Mouse (Mus musculus) layer of hippocampus, adult 9-11 months (tissue): ENCODE measurements around the gene Tpgs1.

Experiments
- DNase-seq: peaks from one replicate; pipeline ENCODE4 v3.0.0; 2022

Tpgs1 gene

DNA sequence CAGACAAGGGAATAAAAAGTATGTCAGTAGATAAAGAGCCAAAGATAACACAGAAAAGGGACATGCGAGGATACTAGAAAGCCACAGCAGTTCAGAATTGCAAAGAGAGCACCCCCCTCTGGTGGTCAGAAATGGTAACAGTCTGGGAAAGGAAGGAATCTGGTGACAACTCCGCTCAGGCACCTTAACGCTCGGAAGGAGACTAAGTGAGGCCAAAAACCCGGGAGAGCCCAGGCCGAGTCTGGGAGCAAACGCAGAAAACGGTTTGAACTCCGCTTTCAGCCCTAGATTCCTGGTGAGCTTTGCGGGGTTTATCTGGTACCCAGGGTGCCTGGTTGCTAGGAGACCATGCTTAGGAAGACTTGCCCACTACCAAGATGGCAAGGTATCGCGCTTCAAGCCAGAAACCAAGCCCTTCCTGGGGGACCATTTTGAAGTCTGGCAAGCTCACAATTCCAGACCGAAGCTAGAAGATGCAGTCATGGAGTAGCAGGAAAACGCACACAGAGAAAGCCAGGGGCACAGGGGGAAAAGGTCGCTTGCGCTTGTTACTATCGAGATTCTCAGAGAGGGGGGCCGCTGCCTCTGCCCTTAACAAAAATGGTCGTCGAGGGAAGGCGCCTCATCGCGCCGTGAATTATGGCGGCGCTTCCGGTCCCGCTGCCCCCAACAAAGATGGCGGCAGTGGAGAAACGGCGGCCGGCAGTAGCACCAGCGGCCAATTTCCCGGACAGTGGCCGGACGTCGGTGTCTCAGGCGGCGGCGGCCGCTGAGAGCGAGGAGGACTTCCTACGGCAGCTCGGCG, at the start of gene Tpgs1:
Tpgs1 (plus strand) TSS at position 599 of the 805 bp plus-strand sequence.
- peak; percentile 95 for DNase-seq

DNA sequence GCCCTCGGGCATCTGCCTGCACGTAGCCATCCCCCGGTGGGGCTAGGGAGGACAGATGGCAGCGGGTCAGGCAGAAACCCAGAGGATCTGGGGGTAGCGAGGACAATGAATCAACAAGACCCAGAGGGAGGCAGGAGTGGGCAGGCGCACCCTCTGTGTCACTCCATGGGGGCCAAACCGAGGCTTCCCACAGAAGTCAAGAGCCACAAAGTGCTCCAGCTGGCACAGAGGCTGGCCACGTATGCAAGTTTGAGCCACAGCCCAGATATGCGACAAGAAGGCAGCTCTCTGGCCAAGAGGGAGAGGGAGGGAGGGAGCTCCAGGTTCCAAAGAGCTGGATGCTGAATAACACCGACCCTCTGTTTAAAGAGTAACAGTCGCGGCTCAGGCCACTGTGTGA, 45.2 kb upstream of the Tpgs1 start:
- DNase-seq: no peak

DNA sequence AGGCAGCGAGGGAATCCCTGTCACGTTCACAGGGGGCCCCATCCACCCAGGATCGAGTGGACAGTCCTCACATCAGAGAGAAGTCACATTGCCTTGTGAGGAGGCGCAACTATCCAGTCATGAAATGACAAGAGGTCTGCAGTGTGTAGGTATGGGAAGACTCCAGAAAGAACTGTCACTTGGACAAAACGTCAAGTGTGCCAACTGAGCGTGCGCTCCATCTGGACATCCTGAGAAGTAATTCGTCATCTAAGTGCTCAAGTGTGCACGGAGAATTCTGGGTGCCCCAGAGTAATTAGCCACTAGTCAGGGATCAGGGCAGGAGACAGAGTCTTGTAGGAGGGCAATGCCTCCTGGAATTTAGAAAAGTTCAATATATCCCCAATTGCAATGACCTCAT, 43.8 kb upstream of the Tpgs1 start:
- no peak for DNase-seq

DNA sequence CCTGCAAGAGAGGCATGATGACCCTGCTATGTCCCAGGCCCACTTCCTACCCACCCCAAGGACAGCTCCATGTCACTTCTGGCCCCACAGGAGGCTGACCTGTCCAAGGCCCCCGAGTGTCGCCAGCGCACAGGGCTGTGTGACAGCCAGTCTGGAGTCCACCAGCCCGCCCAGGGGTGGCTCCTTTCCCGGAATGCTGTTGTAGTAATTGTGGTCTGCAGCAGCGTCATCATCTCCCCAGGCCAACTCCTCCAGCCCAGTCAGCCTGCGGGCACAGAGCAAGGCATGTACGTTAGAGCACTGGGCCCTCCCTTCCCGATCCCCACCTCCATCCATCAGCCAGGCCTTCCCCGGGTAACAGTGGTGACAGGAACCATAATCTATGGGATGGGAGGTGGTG, 43.0 kb upstream of the Tpgs1 start:
- no peak for DNase-seq

DNA sequence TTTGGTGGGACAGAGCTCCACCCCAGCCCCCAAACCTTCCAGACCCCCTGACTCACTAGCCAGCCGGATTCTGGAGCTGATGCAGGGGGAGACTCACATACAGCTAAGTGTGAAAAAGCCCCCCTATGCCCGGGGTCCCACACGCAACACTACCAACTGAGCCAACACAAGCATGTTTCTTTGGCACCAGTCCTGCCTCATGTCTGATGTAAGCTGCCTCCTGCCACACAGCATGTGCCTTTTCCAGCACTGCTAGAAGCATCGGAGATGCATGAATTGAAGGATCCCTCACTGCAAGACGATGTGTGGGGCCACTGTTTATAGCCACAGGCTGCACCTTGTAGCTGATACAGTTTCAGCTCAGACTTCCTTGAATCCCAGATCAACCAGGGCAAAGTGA, 40.8 kb upstream of the Tpgs1 start:
- DNase-seq: no peak

DNA sequence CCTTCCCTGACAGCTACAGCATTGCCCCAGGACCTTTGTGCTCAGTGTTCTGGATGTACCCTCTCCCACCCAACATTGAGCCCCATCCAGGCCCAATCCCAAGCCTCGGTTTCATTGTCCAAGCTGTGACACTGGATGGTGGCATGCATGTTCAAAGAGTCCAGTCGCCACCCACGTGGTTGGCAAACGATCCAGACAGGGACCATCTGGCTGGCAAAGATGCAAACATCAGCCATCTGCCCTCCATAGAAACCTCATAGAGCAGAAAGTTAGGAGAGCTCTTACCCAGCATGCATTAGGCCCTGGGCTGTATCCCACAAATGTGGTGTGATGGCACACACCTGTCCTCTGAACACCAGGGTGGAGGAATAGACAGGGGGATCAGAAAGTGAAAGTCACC, 37.7 kb upstream of the Tpgs1 start:
- DNase-seq: peak; percentile 78

DNA sequence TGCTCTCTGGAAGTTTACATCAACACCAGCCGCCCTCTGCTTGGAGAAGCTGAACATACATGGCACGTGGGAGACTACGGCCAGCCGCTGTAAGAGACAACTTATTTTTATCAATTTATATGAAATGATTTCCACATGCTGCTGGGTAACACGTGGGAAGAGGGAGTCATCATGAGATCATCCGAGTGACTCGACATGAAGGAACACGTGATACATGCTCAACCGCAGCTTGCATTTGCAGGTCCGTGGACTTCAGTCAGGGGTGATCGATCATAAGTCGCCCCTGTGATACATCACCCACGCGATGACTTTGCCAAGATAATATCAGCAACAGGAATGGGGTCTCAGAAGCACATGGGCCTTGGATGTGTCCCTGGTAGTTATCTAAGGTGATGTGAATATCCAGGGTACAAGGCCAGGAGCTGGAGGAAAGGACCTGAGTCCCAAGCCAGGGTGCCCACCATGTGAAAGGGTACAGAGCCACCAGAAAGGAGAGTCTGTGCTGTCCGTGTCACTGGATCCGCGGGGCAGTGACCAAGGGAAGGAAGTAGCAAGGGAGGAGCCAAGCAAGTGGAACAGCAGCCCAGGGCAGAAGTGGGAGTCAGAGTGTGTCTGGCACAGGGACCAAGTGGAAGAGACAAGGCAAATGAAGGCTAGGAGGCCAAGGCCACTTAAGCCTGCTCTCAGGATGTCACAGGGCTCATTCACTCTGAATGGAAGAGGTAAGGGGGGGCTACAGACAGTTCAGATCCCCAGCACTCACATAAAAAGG, 36.0 kb upstream of the Tpgs1 start:
- DNase-seq: peak; percentile 52

DNA sequence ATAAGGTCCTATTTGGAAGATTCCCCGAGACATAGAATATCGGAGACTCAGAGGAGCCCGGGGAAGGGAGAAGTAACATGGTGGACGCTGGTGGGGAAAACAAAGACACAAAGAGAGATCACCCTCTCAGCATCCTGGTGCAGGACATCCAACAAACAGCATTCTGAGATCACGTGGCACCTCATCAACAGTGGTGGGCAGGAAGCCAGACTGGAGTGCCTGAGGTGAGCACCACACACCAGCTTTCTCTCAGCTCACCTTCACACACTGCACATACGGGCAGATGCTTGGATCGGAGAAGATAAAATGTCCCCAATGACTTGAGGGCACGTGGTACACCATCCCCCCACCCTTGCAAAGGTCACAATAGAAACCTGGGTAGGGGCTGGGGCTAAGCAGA, 32.9 kb upstream of the Tpgs1 start:
- DNase-seq: no peak

DNA sequence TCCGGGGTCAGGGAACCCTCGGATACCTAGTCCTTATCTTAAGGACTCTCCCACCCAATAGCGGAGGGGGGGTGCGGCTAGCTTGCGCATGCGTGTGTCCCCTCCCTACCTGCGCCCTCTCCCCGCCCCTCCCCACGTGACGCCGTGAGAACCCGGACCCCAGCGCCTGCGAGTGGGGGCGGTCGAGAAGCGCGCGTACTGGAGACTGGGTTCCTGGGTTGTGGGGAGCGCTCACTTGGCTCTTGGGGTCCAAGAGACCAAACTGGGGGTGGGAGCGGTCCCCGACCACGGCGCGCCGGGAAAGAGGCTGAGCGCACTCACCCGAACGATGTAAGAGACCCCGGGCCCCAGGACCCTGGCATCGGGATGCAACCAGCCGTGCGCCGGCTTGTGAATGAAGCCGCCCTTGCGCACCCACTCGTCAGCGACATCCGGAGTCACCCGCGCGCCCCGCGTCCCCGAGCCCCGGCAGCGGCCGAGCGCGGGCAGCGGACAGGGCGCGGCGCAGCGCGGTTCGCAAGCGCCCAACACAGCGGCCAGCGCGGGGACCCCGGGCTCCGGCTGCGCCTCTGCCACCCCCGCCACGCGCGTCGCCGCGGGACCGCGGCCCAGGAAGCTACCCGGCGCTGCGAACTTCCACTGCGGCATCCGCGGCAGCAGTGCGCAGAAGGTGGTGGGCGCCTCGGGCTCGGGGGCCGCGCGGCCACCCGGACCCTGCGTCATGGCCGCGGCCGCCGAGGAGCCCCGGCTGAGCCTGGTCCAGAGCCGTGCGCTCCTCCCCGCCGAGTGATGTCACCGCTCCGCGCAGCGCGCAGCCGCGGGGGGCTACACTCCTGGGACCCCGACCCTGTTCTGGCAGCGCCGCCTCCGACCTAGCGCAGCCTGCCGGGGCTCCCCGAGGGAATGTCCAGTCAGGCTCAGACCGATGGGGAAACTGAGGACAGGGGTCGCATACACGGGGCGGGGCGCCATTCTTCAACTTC, 31.8 kb upstream of the Tpgs1 start, which contains the start of gene Shc2:
Shc2 (minus strand) TSS at position 791 of the 983 bp plus-strand sequence.
- DNase-seq: peak; percentile 78

DNA sequence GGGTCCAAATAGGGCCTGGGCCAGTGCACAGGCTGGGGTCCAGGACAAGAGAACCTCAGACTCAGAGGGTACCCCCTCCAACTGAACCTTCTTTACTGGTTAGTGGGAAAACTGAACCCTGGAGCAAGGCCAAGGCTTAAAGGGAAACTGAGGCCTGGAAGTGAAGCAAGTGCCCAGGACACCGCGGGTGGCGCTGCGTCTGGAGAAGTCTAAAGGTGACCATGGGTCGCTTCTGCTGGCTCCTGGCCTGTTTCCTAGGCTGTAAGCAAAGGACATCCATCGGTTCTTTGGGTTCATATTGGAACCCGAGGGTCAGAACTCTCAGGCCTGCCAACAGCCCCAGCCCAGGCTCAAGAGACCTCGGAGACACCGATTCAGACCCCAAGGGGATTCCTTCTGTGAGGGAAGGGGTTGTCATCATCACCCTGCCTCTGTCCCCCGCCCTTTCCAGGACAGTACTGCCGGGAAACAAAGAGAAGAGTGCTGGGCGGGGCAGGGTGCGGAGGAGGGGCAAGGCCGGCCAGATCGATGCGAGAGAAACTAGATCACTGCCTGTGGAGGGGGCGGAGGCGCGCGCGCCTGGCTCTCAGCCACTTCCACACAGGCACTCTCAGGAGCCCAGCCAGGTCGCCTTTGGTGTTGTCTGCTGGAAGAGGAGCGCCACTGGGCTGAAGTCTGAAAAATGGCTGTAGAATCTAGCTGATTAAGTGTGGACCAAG, 30.5 kb upstream of the Tpgs1 start:
- DNase-seq: peak; percentile 63

DNA sequence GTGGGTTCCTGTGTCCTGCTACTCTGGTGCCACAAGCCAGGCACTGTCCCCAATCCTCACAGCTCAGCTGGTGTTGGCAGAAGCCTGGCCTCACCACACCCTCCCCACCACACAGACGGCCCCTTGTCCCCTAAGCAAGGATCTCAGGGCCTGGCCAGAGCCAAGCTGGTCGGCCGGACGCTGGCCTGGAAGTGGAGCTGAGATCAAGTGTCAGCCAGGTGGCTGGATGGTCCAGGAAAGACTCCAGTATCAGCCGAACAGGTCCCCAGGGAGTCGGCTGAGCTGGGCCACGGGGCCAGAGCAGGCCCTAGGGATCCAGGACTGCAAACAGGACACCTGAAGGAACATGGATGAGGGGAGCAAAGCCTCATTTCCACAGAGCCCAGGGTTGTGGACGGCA, 23.5 kb upstream of the Tpgs1 start, which contains the start of gene Odf3l2:
Odf3l2 (minus strand) TSS at position 28 of the 400 bp plus-strand sequence.
- DNase-seq: peak; percentile 48

DNA sequence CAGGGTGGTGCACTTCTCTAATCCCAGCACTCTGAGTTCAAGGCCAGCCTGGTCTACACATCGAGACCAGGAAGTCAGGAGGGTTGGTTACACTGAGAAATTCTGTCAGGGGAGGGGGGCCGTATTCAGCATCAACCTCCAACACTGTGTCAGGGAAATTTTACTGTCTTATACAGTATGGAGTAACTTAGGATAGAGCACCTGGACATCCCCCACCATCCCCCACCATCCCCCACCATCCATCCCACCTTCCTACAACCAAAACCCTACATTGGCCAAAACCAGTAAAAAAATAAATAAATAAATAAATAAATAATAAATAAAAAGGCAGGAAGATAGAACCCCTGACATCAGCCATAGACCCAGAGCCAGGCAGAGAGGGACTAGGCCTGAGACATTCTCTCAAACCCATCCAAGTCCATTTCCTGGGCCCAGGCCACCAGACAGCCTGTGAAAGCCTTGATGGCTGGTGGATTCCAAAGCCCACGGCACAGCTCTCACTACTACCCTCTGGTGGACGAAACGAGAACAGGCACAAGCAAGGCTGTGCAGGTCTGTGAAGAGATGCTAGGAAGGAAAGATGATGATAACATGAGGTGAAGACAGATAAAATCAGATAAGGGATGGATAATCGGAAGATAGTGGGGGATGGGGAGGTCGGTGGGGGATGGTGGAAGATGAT, 20.0 kb upstream of the Tpgs1 start:
- DNase-seq: peak; percentile 79

DNA sequence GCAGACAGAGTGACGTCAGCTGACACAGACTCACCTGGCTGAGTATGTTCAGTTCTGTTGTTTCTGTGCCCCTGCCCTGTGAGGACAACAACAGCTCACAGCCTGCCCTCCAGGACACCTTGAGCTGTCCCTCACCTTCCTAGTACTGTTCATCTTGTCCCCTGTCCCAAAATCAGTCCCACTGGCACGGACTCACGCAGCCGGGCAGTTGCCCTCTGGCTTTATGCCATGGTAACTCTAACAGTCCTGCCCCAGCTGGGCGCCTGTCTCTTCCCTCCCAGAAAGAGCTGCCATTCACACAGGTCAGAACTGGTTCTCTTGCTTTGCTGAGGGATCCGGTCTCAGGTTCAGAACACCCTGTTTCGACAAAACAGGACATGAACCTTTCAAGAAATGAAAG, 16.4 kb upstream of the Tpgs1 start:
- no peak for DNase-seq

DNA sequence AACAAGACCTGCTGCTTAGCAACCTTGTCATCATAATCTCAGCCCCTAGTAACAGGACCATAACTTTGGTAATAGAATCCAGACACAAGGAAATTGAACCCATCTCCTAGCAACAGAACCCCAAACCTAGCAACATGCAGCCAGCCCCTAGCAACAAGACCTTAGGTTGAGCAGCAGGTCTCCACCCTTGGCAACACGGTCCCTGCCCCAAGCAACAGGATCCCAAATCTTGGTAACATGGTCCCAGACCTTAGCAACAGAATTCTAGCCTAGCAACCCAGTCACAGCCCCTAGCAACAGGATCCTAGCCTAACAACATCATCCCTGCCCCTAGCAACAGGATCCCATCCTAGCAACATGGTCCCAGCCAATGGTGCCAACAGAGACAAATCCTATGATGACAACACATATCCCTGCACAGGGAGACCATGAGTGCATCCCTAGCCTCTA, 14.2 kb upstream of the Tpgs1 start:
- peak; percentile 79 for DNase-seq

DNA sequence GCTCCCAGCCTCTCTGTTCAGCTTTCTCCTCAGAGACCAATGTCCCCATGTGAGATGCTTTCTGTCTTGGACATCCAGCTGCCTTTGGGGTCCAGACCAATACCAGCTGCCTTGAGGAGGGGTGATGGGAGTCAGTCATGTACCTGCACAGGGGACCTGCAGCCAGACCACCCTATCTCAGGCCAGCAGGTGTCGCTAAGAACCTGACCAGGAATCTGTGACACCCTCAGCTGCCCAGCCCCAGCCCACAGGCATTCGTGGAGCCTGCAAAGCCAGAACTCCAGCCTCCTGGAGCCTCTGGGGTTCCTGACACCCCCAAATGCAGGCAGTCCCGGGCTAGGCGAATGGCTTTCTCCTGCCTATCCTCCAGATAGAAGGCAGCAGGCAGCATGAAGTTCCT, 10.3 kb upstream of the Tpgs1 start:
- DNase-seq: no peak

DNA sequence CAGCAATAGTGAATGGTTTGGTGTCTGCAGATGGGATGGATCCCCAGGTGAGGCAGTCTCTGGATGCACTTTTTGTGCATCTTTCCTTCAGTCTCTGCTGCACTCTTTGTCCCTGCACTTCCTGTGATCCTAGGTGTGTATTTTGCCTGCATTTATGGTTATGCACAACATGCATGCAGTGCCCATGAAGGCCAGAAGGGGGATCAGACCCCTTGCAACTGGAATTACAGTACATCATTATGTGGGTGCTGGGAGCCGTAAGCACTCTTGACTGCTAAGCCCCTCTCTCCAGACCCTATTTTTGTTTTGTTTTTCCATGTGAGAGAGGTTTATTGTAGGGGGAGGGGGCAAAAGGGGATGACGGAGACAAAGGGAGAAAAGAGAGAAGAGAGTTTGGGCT, 8.9 kb upstream of the Tpgs1 start:
- no peak for DNase-seq

DNA sequence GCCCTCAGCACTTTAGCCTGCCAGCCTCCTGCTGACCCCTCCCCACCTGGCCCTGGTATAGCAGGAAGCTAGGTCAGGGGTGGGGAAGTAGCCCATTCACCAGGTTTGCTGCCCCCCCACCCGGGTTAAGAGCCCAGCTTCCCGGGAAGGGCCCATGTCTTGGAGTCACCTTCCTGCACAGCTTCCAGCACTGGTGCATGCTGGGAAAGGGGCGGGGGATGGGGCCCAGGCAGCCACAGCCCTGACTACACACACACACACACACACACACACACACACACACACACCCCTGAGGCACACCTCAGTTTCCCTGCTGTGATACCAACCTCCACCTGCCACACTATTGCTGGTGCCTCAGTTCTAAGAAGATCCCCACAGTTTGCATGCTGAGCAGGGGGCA, 7.3 kb upstream of the Tpgs1 start:
- no peak for DNase-seq

DNA sequence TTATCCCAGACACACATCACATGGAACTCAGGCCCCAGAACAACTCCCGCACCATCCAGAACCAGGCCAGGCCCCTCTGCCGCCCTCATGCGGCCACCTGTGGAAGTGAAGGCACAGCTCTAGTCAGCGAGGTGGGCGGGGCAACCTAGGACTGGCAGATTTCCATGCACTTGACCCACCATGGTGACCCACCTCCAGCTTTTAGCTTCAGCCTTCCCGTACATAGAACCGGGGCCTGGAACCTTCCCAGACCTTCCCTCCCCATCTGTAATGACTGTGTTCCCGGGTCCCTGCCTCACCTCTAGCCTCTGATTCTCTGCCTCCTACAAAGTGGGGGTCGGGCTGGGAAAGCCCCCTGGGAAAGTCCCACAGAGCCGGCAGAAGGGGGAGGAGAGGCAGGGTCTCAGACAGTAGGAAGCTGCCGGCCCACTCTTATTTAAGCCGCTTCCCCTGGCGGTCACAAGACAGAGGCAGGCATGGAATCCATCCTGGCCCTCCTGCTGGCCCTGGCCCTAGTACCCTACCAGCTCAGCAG, 5.0 kb upstream of the Tpgs1 start, which contains the start of gene Madcam1:
Madcam1 (plus strand) TSS at position 429 of the 535 bp plus-strand sequence.
- peak; percentile 45 for DNase-seq

DNA sequence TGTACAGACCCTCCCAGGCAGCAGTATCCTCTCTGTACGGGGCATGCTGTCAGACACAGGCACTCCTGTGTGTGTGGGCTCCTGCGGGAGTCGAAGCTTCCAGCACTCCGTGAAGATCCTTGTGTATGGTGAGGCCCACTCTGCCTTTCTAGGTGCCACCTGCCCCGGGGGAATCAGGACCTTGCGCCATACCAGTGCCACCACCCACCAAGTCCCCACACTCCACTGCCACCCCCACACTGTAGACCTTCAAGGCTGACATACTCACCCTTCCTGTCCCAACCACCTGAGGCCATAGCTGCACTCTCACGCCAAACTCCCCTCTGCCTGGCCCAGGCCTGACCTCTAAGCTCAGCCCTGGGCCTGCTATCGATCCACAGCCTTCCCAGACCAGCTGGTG, 4.1 kb upstream of the Tpgs1 start:
- no peak for DNase-seq

DNA sequence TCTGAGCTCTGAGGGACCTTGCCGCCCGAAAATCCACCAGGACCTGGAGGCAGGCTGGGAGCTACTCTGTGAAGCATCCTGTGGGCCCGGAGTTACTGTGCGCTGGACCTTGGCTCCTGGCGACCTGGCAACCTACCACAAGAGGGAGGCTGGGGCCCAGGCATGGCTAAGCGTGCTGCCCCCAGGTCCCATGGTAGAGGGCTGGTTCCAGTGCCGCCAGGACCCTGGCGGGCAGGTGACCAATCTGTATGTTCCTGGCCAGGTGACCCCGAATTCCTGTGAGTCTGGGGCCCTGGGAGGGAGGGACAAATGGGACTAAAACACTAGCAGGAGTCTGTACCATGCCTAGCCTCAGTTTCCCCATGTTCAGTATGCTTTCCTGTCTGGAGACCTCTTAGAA, 2.7 kb upstream of the Tpgs1 start:
- no peak for DNase-seq

DNA sequence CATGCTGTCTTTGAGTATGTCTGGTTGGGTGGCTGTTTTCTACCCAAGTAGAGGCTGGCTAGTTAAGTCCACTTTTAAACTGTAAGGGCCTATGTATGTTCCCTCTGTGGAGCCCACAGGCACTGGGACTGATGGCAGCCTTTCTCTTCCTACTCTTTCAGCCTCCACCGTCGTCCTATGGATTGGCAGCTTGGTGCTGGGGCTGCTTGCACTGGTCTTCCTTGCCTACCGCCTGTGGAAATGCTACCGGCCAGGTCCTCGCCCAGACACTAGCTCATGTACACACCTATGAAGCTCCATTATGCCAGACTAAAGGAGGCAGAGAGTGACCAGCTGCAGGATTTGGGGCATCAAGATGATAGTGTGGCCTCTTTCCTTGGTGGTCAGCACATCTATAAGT, 1.1 kb upstream of the Tpgs1 start:
- DNase-seq: no peak
